Mouse (Mus musculus) cerebellum, adult 2 months (tissue): Measurements from ENCODE around the gene Rgs3.

Experiments used
- CTCF ChIP-seq: fragments of 200-500 bp; IDR thresholded peaks from 2 replicates; pipeline ENCODE4 v1.5.1; 2011; ENCODE audit warnings: low read depth, mild to moderate bottlenecking, control low read depth, low read length, moderate library complexity, borderline replicate concordance; ENCODE audit not compliant: insufficient read depth
- POLR2A ChIP-seq: fragments of 200-500 bp; IDR thresholded peaks from 2 replicates; pipeline ENCODE4 v1.6.1; 2011; ENCODE audit warnings: low read length, control low read depth, borderline replicate concordance; ENCODE audit not compliant: insufficient read depth

- TF ChIP-seq CTCF: no peak
- no peak for TF ChIP-seq POLR2A
These were observed 87.1 kb downstream of the Rgs3 start for GRCm38 (mm10) chr4:62646556-62647248.
